Mouse (Mus musculus) CH12.LX (cell line): ENCODE measurements at regions not wholly inside any gene's neighbourhood (a gene's known extent, or its start where the extent isn't known, plus 50 kb on each side); places are given as distances from the start of the nearest gene placed in this dataset.

Source experiments
- CTCF ChIP-seq, 2 experiments: IDR thresholded peaks in 1 of 2; conservative IDR thresholded peaks in 1 of 2; 2 replicates each; pipeline ENCODE4 v1.5.1; 2011 to 2012; ENCODE audit warnings: low read depth in 2 of 2, low read length in 2 of 2, improper control_type of control experiment in 1 of 2, inconsistent platforms in 1 of 2, mild to moderate bottlenecking in 1 of 2, moderate library complexity in 1 of 2
- MAZ ChIP-seq: IDR thresholded peaks from 2 replicates; pipeline ENCODE4 v1.6.1; 2012; ENCODE audit warnings: low read depth, mild to moderate bottlenecking, inconsistent platforms, low read length, improper control_type of control experiment, moderate library complexity
- USF1 ChIP-seq: IDR thresholded peaks from 2 replicates; pipeline ENCODE4 v1.6.1; 2014; ENCODE audit warnings: low read depth, mild to moderate bottlenecking, inconsistent platforms, low read length, improper control_type of control experiment

- TF ChIP-seq CTCF (conservative IDR thresholded peaks at IDR 0.05 in 1 of 2, IDR thresholded peaks at IDR 0.05 in 1 of 2; ENCODE audit: low read depth in 2 of 2, low read length in 2 of 2) (no peak), MAZ (no peak), USF1 (no peak)
These were observed 197.9 kb upstream of the Mki67 start for GRCm38 (mm10) chr7:135913923-135914634.
